Mouse (Mus musculus): Measurements from ENCODE around the gene Nckap5. TPM values are rescaled to one million over a fixed set of nuclear protein-coding genes. Genes with fewer than 3 reads are reported as not detected.

The Nckap5 gene
- total RNA-seq (2014; fragmentation: Nextera tagmentation) = not detected in 2 replicates
- not detected in 2 replicates for total RNA-seq (2017)

GRCm38 (mm10) chr1:126830031-126830927 is at the start of gene Nckap5:
Gene Nckap5, minus strand, starts transcription at chr1:126830799.
- 0 out of 2 replicates have a peak, but pooled peaks have one; percentile 35 for ATAC-seq (replicated peaks; ENCODE audit: low FRiP score, low TSS enrichment, poor library complexity, severe bottlenecking)

- ATAC-seq (replicated peaks; ENCODE audit: low FRiP score, low TSS enrichment, poor library complexity, severe bottlenecking) = no peak
These were observed 46.9 kb upstream of the Nckap5 start for GRCm38 (mm10) chr1:126877495-126877894.

- ATAC-seq (replicated peaks; ENCODE audit: low FRiP score, low TSS enrichment, poor library complexity, severe bottlenecking) = no peak
These were observed 37.8 kb upstream of the Nckap5 start for GRCm38 (mm10) chr1:126868372-126868771.

GRCm38 (mm10) chr1:126867912-126868311 is 37.3 kb upstream of the Nckap5 start:
- no peak for ATAC-seq (replicated peaks; ENCODE audit: low FRiP score, low TSS enrichment, poor library complexity, severe bottlenecking)

GRCm38 (mm10) chr1:126865591-126866086 is 35.0 kb upstream of the Nckap5 start:
- ATAC-seq (replicated peaks; ENCODE audit: low FRiP score, low TSS enrichment, poor library complexity, severe bottlenecking) = no peak

GRCm38 (mm10) chr1:126861816-126862215 is 31.2 kb upstream of the Nckap5 start:
- ATAC-seq (replicated peaks; ENCODE audit: low FRiP score, low TSS enrichment, poor library complexity, severe bottlenecking) = no peak

- peak; percentile 61 for ATAC-seq (replicated peaks; ENCODE audit: low FRiP score, low TSS enrichment, poor library complexity, severe bottlenecking)
These were observed 29.9 kb upstream of the Nckap5 start for GRCm38 (mm10) chr1:126860537-126860936.

- no peak for ATAC-seq (replicated peaks; ENCODE audit: low FRiP score, low TSS enrichment, poor library complexity, severe bottlenecking)
These were observed 18.9 kb upstream of the Nckap5 start for GRCm38 (mm10) chr1:126849481-126849880.

- ATAC-seq (replicated peaks; ENCODE audit: low FRiP score, low TSS enrichment, poor library complexity, severe bottlenecking) = no peak
These were observed 15.7 kb upstream of the Nckap5 start for GRCm38 (mm10) chr1:126846317-126846716.

GRCm38 (mm10) chr1:126832885-126833284 is 2.3 kb upstream of the Nckap5 start:
- 0 out of 2 replicates have a peak, but pooled peaks have one; percentile 38 for ATAC-seq (replicated peaks; ENCODE audit: low FRiP score, low TSS enrichment, poor library complexity, severe bottlenecking)

- no peak for ATAC-seq (replicated peaks; ENCODE audit: low FRiP score, low TSS enrichment, poor library complexity, severe bottlenecking)
These were observed 1.6 kb downstream of the Nckap5 start for GRCm38 (mm10) chr1:126829031-126829430.

GRCm38 (mm10) chr1:126824841-126825240 is 5.8 kb downstream of the Nckap5 start:
- peak; percentile 84 for ATAC-seq (replicated peaks; ENCODE audit: low FRiP score, low TSS enrichment, poor library complexity, severe bottlenecking)

GRCm38 (mm10) chr1:126822246-126822645 is 8.4 kb downstream of the Nckap5 start:
- no peak for ATAC-seq (replicated peaks; ENCODE audit: low FRiP score, low TSS enrichment, poor library complexity, severe bottlenecking)

GRCm38 (mm10) chr1:126817381-126818034 is 13.1 kb downstream of the Nckap5 start:
- ATAC-seq (replicated peaks; ENCODE audit: low FRiP score, low TSS enrichment, poor library complexity, severe bottlenecking) = peak; percentile 93

GRCm38 (mm10) chr1:126806994-126807611 is 23.5 kb downstream of the Nckap5 start:
- ATAC-seq (replicated peaks; ENCODE audit: low FRiP score, low TSS enrichment, poor library complexity, severe bottlenecking) = no peak

- ATAC-seq (replicated peaks; ENCODE audit: low FRiP score, low TSS enrichment, poor library complexity, severe bottlenecking) = no peak
These were observed 24.1 kb downstream of the Nckap5 start for GRCm38 (mm10) chr1:126806548-126806947.

- no peak for ATAC-seq (replicated peaks; ENCODE audit: low FRiP score, low TSS enrichment, poor library complexity, severe bottlenecking)
These were observed 28.2 kb downstream of the Nckap5 start for GRCm38 (mm10) chr1:126802405-126802804.

GRCm38 (mm10) chr1:126801706-126802105 is 28.9 kb downstream of the Nckap5 start:
- no peak for ATAC-seq (replicated peaks; ENCODE audit: low FRiP score, low TSS enrichment, poor library complexity, severe bottlenecking)

GRCm38 (mm10) chr1:126799379-126799798 is 31.2 kb downstream of the Nckap5 start:
- no peak for ATAC-seq (replicated peaks; ENCODE audit: low FRiP score, low TSS enrichment, poor library complexity, severe bottlenecking)
